32 mouse cellular contexts compared by ENCODE assay signal in the genomic region with DNA sequence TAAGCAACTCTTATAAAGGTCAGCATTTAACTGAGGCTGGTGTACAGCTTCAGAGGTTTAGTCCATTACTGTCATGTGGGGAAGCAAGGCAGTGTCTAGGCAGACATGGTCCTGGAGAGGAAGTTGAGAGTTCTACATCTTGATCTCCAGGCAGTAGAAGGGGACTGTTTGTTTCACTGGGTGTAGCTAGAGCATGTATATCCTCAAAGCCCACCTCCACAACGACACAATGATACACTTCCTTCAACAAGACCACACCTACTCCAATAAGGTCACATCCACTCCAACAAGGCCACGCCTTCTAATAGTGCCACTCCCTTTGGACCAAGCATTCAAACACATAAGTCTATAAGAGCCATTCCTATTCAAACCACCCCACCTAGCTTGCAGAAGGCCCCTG. TPM values are rescaled to one million over a fixed set of nuclear protein-coding genes. Genes with fewer than 3 reads are reported as not detected.
DNase-seq lines count a peak whose midpoint lies in the region; ATAC-seq lines count a peak whose summit lies in the region.
"Had no signal": no experiment of that assay in that cellular context is flagged by ENCODE, and none has a peak within 500 bp of the region (broad histone marks: within the 10 kb centered on the region; RNA-seq: fewer than 3 reads in every experiment).

No protein-coding gene starts in this region.

- DNase-seq in liver, embryonic 13.5 days = no peak
- no peak for DNase-seq in liver, embryonic 11.5 days (ENCODE audit: low spot score)
- no peak for DNase-seq in spleen, postnatal 10 days (ENCODE audit: low spot score in 2 of 2)
- no peak for DNase-seq in ovary, postnatal 14 days (ENCODE audit: low spot score)
- no peak for DNase-seq in right cerebral cortex, postnatal 14 days
- DNase-seq: adrenal gland, postnatal 10 days; cerebellum, adult 11 months; cerebellum, adult 9-10 months; cerebellum, postnatal 36 days; embryo, embryonic 11 days; gastrocnemius, postnatal 25 days; heart, adult 2 months; kidney, adult 8-10 months; layer of hippocampus, adult 9-11 months; liver, postnatal 0 days; lung, postnatal 4 days; thymus, postnatal 25 days had no signal

- H3K4me1 ChIP-seq in liver, embryonic 13.5 days (replicated peaks) = peaks cover 64% of the 10 kb centered on the region
- peaks cover 21% of the 10 kb centered on the region for H3K4me1 ChIP-seq in liver, embryonic 11.5 days (replicated peaks; ENCODE audit: control insufficient read depth, insufficient read depth, low read length)
- H3K4me1 ChIP-seq: limb, embryonic 15.5 days; midbrain, embryonic 10.5 days; midbrain, embryonic 15.5 days; neural tube, embryonic 13.5 days; stomach, embryonic 15.5 days had no signal

- no peaks in the 10 kb centered on the region for H3K27me3 ChIP-seq in liver, embryonic 13.5 days
- H3K27me3 ChIP-seq in liver, embryonic 11.5 days (replicated peaks; ENCODE audit: control insufficient read depth, insufficient read depth, low read length) = no peaks in the 10 kb centered on the region
- H3K27me3 ChIP-seq: embryonic facial prominence, embryonic 12.5 days; heart, embryonic 12.5 days; limb, embryonic 15.5 days; midbrain, embryonic 15.5 days; neural tube, embryonic 13.5 days; stomach, embryonic 15.5 days had no signal

- no peak overlapping the region for H3K27ac ChIP-seq in liver, embryonic 13.5 days
- H3K27ac ChIP-seq in liver, embryonic 11.5 days (ENCODE audit: low read depth, low read length) = no peak overlapping the region
- H3K27ac ChIP-seq: embryonic facial prominence, embryonic 12.5 days; heart, adult 2 months; kidney, postnatal 0 days; limb, embryonic 10.5 days; limb, embryonic 15.5 days; midbrain, embryonic 10.5 days; midbrain, embryonic 15.5 days; neural tube, embryonic 13.5 days; stomach, embryonic 15.5 days had no signal

- H3K4me2 ChIP-seq in liver, embryonic 13.5 days = no peak overlapping the region
- H3K4me2 ChIP-seq in liver, embryonic 11.5 days = no peak overlapping the region
- H3K4me2 ChIP-seq: embryonic facial prominence, embryonic 12.5 days; heart, embryonic 12.5 days; limb, embryonic 15.5 days; midbrain, embryonic 15.5 days; neural tube, embryonic 13.5 days; stomach, embryonic 15.5 days had no signal

- WGBS in liver, embryonic 13.5 days (ENCODE audit: insufficient replicate concordance) = 23% methylated on average over 2 of the region's 2 CpGs
- WGBS in liver, embryonic 11.5 days = 57% methylated on average over 2 of the region's 2 CpGs

- peaks cover 5% of the 10 kb centered on the region; the same call in 1 of the 2 replicates for H3K9me3 ChIP-seq in liver, embryonic 13.5 days (replicated peaks)
- H3K9me3 ChIP-seq in liver, embryonic 11.5 days (ENCODE audit: control insufficient read depth, low read length) = no peaks in the 10 kb centered on the region
- H3K9me3 ChIP-seq: embryonic facial prominence, embryonic 12.5 days; limb, embryonic 10.5 days; limb, embryonic 15.5 days; midbrain, embryonic 10.5 days; midbrain, embryonic 15.5 days; neural tube, embryonic 13.5 days; stomach, embryonic 15.5 days had no signal

- 0 out of 2 replicates have a peak, but pooled peaks have one; percentile 25 for ATAC-seq in liver, embryonic 13.5 days (ENCODE audit: low read depth)
- no peak for ATAC-seq in liver, embryonic 11.5 days (replicated peaks; ENCODE audit: low FRiP score)
- ATAC-seq in common myeloid progenitor, adult 5-6 weeks (replicated peaks; ENCODE audit: low read depth, poor library complexity, severe bottlenecking) = 0 out of 2 replicates have a peak, but pooled peaks have one; percentile 12
- peak; percentile 49; the same call in 1 of the 2 replicates for ATAC-seq in megakaryocyte, adult 5-6 weeks (ENCODE audit: poor library complexity, severe bottlenecking)
- ATAC-seq: forebrain, embryonic 14.5 days; hindbrain, embryonic 16.5 days; intestine, embryonic 16.5 days; liver, postnatal 0 days; midbrain, embryonic 15.5 days had no signal

- H3K9ac ChIP-seq in liver, embryonic 13.5 days = no peak overlapping the region
- H3K9ac ChIP-seq in liver, embryonic 11.5 days (ENCODE audit: low read depth, low read length) = no peak overlapping the region
- H3K9ac ChIP-seq: embryonic facial prominence, embryonic 12.5 days; heart, embryonic 12.5 days; limb, embryonic 15.5 days; liver, postnatal 0 days; midbrain, embryonic 15.5 days; neural tube, embryonic 13.5 days; stomach, embryonic 15.5 days had no signal

- H3K36me3 ChIP-seq in liver, embryonic 13.5 days = no peaks in the 10 kb centered on the region
- H3K36me3 ChIP-seq in liver, embryonic 11.5 days (ENCODE audit: control insufficient read depth, insufficient read depth, low read length) = no peaks in the 10 kb centered on the region
- H3K36me3 ChIP-seq: embryonic facial prominence, embryonic 12.5 days; heart, embryonic 12.5 days; limb, embryonic 10.5 days; limb, embryonic 15.5 days; midbrain, embryonic 10.5 days; midbrain, embryonic 15.5 days; neural tube, embryonic 13.5 days; stomach, embryonic 15.5 days had no signal

- H3K4me3 ChIP-seq in liver, embryonic 13.5 days (replicated peaks) = no peak overlapping the region
- H3K4me3 ChIP-seq in liver, embryonic 11.5 days (ENCODE audit: low read depth, low read length) = no peak overlapping the region
- H3K4me3 ChIP-seq: embryonic facial prominence, embryonic 12.5 days; heart, adult 2 months; heart, embryonic 12.5 days; limb, embryonic 10.5 days; limb, embryonic 15.5 days; midbrain, embryonic 10.5 days; midbrain, embryonic 15.5 days; myocyte; neural tube, embryonic 13.5 days; stomach, embryonic 15.5 days had no signal

RNA-seq across cellular contexts. Expression of gene Ubash3b, which starts 7.2 kb away (rescaled TPM):
- polyA plus RNA-seq in liver, embryonic 13.5 days (2015; fragmentation: Nextera tagmentation; extraction: Ambion mirVana) = 6.7 and 7.9 TPM in 2 replicates
- 13.4 and 18.1 TPM in 2 replicates for polyA plus RNA-seq in liver, embryonic 11.5 days (2014; fragmentation: Nextera tagmentation; extraction: Ambion mirVana)
- 6.3 and 9.1 TPM in 2 replicates for total RNA-seq in common myeloid progenitor, adult 5-6 weeks (2017)
- 21.6 and 26.5 TPM in 2 replicates for total RNA-seq in megakaryocyte, adult 5-6 weeks (2015)
- total RNA-seq in megakaryocyte, adult 5-6 weeks (2017) = 14.8 and 15.1 TPM in 2 replicates
